Mouse (Mus musculus) right cerebral cortex, postnatal 14 days (tissue): Measurements from ENCODE around the gene Ehd3.
A peak's percentile ranks its signal among the peaks of the same experiment; 100 is the strongest.

Experiments
- DNase-seq: peaks from one replicate; pipeline ENCODE4 v3.0.0; 2022

Ehd3 gene

GRCm38 (mm10) chr17:73803521-73804184 is at the start of gene Ehd3:
Gene Ehd3, plus strand, starts transcription at chr17:73804134.
- DNase-seq: no peak

DNA sequence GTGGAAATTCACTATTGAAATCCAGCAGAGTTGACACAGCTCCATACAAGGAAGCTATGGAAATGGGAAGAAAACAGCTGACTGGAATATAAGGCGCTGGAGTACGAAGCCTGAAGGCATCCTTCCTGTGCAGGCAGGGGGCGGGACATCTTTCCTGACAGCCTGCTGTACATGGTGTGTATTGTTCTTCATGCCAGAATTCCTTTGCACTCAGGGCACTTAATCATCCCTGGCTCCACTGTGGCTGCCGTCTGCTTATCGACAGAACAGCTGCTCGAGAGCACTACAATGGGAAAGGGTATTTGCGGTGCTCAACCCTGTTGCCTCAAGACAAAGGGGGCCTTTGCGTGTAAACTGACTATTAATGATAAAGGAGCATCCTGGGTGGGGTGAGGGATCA is 33.0 kb upstream of the Ehd3 start:
- peak; percentile 12 for DNase-seq

DNA sequence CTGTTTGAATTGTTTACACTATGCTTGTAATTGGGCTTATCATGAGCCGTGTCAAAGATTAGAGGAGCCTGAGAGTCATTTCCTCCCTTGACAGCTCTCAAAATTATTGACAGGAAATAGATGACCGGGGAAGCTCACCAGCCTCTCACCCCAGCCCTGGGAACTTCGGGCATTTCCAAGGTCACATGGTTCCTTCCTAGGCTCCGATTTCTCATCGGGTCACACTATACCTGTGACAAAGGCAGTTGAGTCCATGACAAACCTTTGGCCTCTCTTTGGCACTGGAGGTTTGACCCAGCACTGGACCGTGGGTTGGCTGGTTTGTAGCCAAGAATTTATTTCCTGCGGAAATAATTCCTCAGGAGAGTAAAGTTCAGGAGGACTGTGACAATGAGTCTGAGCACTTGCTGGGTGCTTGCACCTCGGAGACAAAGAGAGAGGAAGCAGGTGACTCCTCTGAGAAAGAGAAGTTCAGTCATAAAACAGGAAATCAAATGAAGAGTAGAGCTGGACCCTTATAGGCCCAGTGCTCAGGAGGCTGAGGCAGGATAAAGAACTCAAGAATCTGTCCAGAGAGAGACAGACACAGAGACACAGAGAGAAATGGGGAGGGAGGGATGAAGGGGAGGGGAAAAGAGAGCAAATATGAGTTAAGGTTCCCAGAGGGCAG is 17.2 kb upstream of the Ehd3 start:
- no peak for DNase-seq

- no peak for DNase-seq
These were observed 13.5 kb upstream of the Ehd3 start for GRCm38 (mm10) chr17:73790284-73791020.

GRCm38 (mm10) chr17:73796789-73797188 is 7.1 kb upstream of the Ehd3 start:
- DNase-seq: no peak

DNA sequence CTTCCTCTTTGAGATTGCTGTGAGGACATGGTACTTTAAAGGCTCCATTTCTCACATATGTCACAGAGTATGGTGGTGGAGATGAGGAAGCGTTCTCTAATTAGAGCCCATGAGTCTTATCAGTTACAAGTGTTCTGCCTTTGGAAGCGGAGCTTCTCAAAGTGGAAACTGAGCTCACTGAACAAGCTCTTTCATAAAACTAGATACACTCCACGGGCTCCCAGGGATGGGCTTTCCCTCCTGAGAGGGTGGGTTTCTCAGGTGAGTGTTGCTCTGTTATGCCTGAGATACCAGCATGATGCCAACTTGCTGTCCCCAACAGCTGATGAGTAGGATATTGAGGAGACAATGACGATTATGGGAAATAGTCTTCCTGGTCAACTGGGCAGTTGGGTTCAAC is 6.2 kb upstream of the Ehd3 start:
- DNase-seq: no peak

GRCm38 (mm10) chr17:73804592-73805271 is 798 bp downstream of the Ehd3 start:
- DNase-seq: peak; percentile 94

GRCm38 (mm10) chr17:73806331-73806730 is 2.4 kb downstream of the Ehd3 start:
- DNase-seq: no peak

GRCm38 (mm10) chr17:73807211-73807610 is 3.3 kb downstream of the Ehd3 start:
- DNase-seq: no peak

DNA sequence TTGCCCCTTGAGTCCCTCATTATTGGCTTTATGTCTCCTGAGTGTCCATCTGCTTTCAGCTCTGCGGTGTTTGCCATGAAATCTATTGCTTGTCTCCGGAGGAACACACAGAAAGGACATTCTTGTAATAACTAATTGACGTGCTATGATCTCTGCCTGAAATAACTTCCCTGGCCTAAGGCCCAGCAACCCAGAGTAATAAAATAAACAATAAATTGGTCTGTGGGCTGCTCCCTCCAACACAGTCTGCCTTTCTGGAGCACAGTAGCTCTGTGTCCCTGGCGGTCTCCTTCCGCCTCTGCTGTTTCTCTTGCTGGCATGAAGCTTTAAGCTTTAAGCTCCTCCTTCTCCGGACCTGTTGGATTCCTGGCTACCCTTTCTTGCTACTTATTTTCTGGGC is 4.5 kb downstream of the Ehd3 start:
- no peak for DNase-seq

DNA sequence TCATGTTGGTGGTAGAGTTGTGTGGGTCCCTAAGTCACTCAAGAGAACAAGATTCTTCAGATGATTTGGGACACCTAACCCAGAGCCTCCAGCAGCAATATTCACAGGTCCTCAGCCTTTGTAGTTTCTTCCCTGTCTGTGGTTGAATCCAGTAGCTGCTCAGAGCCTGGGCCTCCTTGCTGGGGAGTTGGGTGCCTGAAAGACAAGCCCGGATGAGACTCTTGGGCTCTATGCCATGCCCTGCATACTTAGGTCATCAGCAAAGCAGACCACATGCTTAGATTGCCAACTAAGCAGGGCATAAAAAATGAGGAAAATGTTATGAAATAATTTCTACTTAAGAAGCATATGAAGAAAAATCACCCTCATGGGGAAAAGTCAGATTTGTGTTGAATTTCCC is 6.9 kb downstream of the Ehd3 start:
- no peak for DNase-seq

DNA sequence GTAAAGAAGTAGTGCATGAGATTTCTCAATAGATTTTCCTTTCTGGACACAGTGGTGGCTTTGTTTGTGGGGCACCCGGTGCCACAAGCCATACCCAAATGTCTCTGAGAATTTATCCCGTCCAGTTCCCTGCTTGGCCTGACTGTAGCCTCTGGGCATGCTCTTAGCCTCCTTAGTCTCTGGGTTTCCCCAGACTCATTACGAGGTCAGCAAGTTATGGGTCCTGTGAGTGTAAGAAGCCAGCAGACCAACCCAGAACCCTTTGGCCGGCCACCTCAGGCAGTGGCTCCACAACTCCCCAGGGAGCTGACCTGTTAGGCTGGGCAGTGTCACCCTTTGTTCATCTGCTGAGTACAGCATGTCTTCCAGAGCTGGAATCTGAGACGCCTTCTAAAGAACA is 7.6 kb downstream of the Ehd3 start:
- DNase-seq: no peak

- no peak for DNase-seq
These were observed 9.2 kb downstream of the Ehd3 start for GRCm38 (mm10) chr17:73813031-73813660.

- no peak for DNase-seq
These were observed 10.7 kb downstream of the Ehd3 start for GRCm38 (mm10) chr17:73814500-73815190.

DNA sequence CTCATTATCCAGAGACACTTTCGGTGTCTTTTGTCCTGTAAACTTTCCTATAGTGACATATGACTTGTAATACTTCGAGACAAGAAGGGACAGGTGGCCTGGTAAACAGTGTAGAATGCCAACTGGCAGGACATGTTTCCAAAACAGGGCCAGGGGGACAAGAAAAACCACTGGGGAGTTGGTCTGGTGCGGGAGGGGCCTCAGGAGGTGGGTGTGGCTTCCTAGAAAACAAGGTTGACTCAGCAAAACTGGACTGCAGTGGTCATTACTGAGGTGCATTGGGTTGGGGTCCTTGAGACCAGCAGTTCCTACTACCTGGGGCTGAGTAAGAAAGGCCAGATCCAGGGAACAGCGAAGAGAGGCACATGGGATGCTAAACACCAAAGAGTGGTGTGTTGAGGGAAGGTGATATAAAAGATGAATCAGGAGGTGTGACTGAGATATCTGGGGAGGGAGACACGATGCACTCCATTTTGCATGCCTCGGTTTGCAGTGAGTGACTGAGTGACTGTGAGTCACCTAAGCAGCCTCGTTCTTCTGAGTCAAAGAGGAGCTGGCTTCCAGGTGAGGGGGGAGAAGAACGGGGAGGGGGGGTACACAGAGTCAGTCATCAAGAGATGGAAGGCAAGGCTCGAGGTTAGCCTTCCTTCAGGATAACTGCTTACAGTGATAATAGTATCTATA is 13.9 kb downstream of the Ehd3 start:
- DNase-seq: no peak

DNA sequence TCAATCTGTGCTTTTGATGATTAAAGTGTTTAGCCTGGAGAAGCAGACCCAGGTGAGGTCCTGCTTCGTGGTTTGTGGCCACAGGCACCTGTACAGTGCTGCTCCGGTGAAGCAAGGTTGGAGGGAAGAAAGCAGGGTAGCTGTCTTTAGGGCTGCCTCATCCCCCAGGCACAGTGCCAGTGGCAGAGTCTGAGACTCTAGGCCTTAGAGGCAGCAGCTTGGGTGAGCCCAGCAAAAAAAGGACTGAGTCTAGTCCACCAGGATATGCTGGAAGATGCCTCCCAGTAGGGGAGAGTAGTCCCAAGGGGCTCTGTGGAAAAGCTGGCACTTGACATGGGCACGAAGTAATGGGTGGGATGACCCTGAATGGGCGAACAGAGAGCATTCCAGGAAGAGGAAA is 15.0 kb downstream of the Ehd3 start:
- DNase-seq: no peak

DNA sequence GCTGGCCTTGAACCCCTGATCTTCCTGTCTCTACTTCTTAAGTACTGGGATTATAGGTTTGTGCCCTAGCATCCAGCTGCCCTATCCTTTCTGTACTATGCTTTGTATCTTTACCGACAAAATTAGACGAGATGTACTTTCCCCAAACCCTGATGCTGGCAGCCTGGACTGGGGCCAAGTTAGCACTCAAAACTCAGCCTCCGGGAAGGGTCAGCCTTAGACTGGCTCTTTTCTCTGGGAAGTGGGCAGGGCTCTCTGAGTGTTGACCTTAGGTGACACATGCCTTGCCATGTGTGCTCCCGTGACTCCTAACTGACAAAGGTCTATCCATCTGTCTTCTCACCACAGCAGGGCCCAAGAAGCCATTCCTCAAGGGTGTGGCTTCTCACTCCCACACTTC is 16.8 kb downstream of the Ehd3 start:
- no peak for DNase-seq

DNA sequence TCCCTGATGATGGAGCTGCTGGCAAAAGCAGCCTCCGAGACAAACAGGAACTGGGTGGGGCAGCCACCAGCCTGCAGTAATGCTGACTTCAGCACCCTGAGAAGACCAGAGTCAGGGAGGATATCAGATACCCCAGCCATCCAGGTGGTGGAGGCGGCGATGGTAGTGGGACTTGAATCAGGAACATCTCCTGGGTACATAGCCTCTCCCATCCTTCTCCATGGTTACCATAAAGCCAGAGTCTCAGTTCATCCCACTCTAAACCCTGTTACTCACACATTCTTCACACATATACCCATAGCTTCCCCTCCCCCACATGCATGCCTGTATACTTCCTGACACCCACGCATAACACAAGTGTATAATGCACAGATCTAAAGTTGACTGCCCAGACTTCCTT is 18.3 kb downstream of the Ehd3 start:
- DNase-seq: no peak

DNA sequence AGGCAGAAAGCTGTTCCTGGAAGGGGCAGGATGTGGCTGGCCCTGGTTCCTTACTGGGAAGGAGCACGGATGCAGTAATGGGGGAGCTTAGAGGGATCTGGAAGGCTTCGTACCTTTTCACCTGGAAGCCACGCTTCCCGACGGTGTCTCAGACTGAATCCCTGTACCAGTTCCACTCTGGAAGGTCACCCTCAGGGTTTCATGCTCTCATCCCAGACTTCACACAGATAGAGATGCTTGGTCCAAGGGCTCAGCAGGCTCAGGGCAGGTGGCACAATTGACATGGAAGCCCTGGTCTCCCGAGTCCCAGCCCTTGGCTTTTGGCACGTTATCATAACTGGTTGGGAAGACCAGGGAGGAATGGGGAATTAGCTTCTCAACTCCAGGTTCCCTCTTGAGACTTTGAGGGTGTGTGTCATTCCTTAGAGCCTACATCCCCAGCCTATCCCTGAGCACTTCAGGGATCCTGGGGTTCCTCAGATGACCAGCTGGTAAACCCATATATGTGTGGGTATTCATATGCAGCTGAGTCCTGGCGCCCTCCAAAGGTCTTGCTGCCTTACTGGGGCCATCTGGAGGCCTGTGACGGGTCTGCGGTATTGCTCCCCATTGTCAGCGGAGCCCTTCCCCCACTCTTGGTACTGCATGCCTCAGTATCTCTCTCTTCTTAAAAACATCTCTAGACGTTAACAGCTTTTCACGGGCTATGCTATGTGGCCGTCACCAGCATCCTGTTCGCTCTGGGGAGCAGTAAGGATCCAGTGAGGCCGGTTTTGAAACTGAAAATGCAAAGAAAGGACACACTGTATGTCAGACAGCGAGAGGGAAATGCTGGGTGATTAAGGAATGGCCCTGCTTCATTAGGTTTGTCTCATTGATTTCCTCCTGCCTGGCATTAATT is 19.4 kb downstream of the Ehd3 start:
- DNase-seq: no peak

GRCm38 (mm10) chr17:73824022-73824340 is 20.0 kb downstream of the Ehd3 start:
- DNase-seq: no peak

GRCm38 (mm10) chr17:73826106-73826505 is 22.2 kb downstream of the Ehd3 start:
- no peak for DNase-seq
